Mouse (Mus musculus) neural tube, embryonic 14.5 days (tissue): ENCODE data around the gene Spag5. TPM values are rescaled to one million over a fixed set of nuclear protein-coding genes. Genes with fewer than 3 reads are reported as not detected.
A peak's percentile ranks its signal among the peaks of the same experiment; 100 is the strongest.

Source experiments
- ATAC-seq: fragments of 200-750 bp; cut with Nextera tagmentation; 2 replicates; pipeline ENCODE4 v1.8.0; 2017; ENCODE audit warnings: low read depth, mild to moderate bottlenecking, moderate TSS enrichment, moderate library complexity
- H3K27ac ChIP-seq: fragments of 300-500 bp; sonication (generic); 2 replicates; pipeline ENCODE4 v1.5.1; 2014; ENCODE audit warnings: low read depth, mild to moderate bottlenecking, control low read depth, low read length, moderate library complexity, mixed read lengths
- H3K27me3 ChIP-seq: fragments of 300-500 bp; sonication (generic); 2 replicates; pipeline ENCODE4 v1.6.1; 2014; ENCODE audit warnings: low read length; ENCODE audit not compliant: control insufficient read depth, insufficient read depth
- H3K36me3 ChIP-seq: fragments of 300-500 bp; sonication (generic); 2 replicates; pipeline ENCODE4 v1.6.1; 2014; ENCODE audit warnings: low read length, mixed read lengths; ENCODE audit not compliant: control insufficient read depth, insufficient read depth
- H3K4me1 ChIP-seq: fragments of 300-500 bp; sonication (generic); 2 replicates; pipeline ENCODE4 v1.6.1; 2014; ENCODE audit warnings: low read length; ENCODE audit not compliant: control insufficient read depth, insufficient read depth
- H3K4me2 ChIP-seq: fragments of 300-500 bp; sonication (generic); 2 replicates; pipeline ENCODE4 v1.6.1; 2014; ENCODE audit warnings: mild to moderate bottlenecking, low read depth, low read length, control low read depth
- H3K4me3 ChIP-seq: fragments of 300-500 bp; sonication (generic); 2 replicates; pipeline ENCODE4 v1.5.1; 2014; ENCODE audit warnings: low read depth, low read length, control low read depth, mixed read lengths
- H3K9ac ChIP-seq: fragments of 300-500 bp; sonication (generic); replicated peaks from 2 replicates; pipeline ENCODE4 v1.6.1; 2014; ENCODE audit warnings: low read depth, mild to moderate bottlenecking, control low read depth, low read length, mixed read lengths
- H3K9me3 ChIP-seq: fragments of 300-500 bp; sonication (generic); 2 replicates; pipeline ENCODE4 v1.6.1; 2016; ENCODE audit warnings: low read length; ENCODE audit not compliant: control insufficient read depth
- WGBS: fragments of 180-500 bp; shearing (Covaris S2); extraction: QIAGEN DNeasy Blood & Tissue Kit; methylation state at CpG from one replicate; pipeline ENCODE4 v1.1.7; 2014; 5-methylcytosine and 5-hydroxymethylcytosine counted together
- polyA plus RNA-seq: library from polyadenylated mRNA; unstranded; fragments of >200 nt; fragmentation: Nextera tagmentation; extraction: Ambion mirVana; gene quantifications from 2 replicates; pipeline ENCODE4 v1.2.1, GENCODE M21; 2014

Spag5 gene
- polyA plus RNA-seq, 1 experiment from 2014 or later, result 3.4 TPM

GRCm38 (mm10) chr11:78328512-78329056 lies 27.3 kb downstream of the Spag5 start:
- WGBS, result 1% methylated on average over 40 of the region's 41 CpGs
- peak overlapping the region; percentile 88 for H3K4me3 ChIP-seq

GRCm38 (mm10) chr11:78332676-78333075 lies 31.3 kb downstream of the Spag5 start:
- Histone ChIP-seq H3K27ac (no peak overlapping the region), H3K9me3 (no peaks in the 10 kb centered on the region), H3K36me3 (0 out of 2 replicates have a peak, but pooled peaks cover 11% of the 10 kb centered on the region), H3K4me3 (no peak overlapping the region), H3K9ac (no peak overlapping the region), H3K27me3 (no peaks in the 10 kb centered on the region), H3K4me2 (no peak overlapping the region), H3K4me1 (peaks cover 10% of the 10 kb centered on the region)
- no peak for ATAC-seq
- 97% methylated on average over 12 of the region's 12 CpGs for WGBS

More at GRCm38 (mm10) chr11:78328512-78329056, 27.3 kb downstream of the Spag5 start:
- H3K4me2 ChIP-seq, result peak overlapping the region; percentile 93
- no peaks in the 10 kb centered on the region for H3K27me3 ChIP-seq
- no peaks in the 10 kb centered on the region for H3K9me3 ChIP-seq
- ATAC-seq, result peak; percentile 75
- H3K36me3 ChIP-seq, result no peaks in the 10 kb centered on the region
- H3K4me1 ChIP-seq, result peaks cover 10% of the 10 kb centered on the region
- H3K27ac ChIP-seq, result no peak overlapping the region
- peak overlapping the region; percentile 77 for H3K9ac ChIP-seq

GRCm38 (mm10) chr11:78333992-78334391 lies 32.7 kb downstream of the Spag5 start:
- Histone ChIP-seq H3K9me3 (no peaks in the 10 kb centered on the region), H3K27me3 (no peaks in the 10 kb centered on the region), H3K36me3 (peaks cover 15% of the 10 kb centered on the region), H3K9ac (no peak overlapping the region), H3K4me2 (no peak overlapping the region), H3K27ac (no peak overlapping the region), H3K4me3 (no peak overlapping the region), H3K4me1 (peaks cover 7% of the 10 kb centered on the region)
- 94% methylated on average over 5 of the region's 5 CpGs for WGBS
- ATAC-seq, result no peak

- H3K27me3 ChIP-seq, result no peaks in the 10 kb centered on the region
- H3K9me3 ChIP-seq, result no peaks in the 10 kb centered on the region
- H3K4me3 ChIP-seq, result no peak overlapping the region
- 95% methylated on average over 8 of the region's 8 CpGs for WGBS
- peaks cover 27% of the 10 kb centered on the region for H3K36me3 ChIP-seq
- no peak for ATAC-seq
- H3K9ac ChIP-seq, result no peak overlapping the region
- H3K4me2 ChIP-seq, result no peak overlapping the region
- H3K4me1 ChIP-seq, result no peaks in the 10 kb centered on the region
- no peak overlapping the region for H3K27ac ChIP-seq
These were observed 35.7 kb downstream of the Spag5 start for GRCm38 (mm10) chr11:78337040-78337439.

GRCm38 (mm10) chr11:78341702-78342101 lies 40.4 kb downstream of the Spag5 start:
- no peak overlapping the region for H3K4me2 ChIP-seq
- 91% methylated on average over 12 of the region's 12 CpGs for whole genome bisulfite sequencing
- H3K9ac ChIP-seq, result no peak overlapping the region
- no peak overlapping the region for H3K27ac ChIP-seq
- no peaks in the 10 kb centered on the region for H3K27me3 ChIP-seq
- no peaks in the 10 kb centered on the region for H3K9me3 ChIP-seq
- peaks cover 22% of the 10 kb centered on the region for H3K36me3 ChIP-seq
- H3K4me3 ChIP-seq, result no peak overlapping the region
- no peak for ATAC-seq
- peaks cover 12% of the 10 kb centered on the region for H3K4me1 ChIP-seq

DNA sequence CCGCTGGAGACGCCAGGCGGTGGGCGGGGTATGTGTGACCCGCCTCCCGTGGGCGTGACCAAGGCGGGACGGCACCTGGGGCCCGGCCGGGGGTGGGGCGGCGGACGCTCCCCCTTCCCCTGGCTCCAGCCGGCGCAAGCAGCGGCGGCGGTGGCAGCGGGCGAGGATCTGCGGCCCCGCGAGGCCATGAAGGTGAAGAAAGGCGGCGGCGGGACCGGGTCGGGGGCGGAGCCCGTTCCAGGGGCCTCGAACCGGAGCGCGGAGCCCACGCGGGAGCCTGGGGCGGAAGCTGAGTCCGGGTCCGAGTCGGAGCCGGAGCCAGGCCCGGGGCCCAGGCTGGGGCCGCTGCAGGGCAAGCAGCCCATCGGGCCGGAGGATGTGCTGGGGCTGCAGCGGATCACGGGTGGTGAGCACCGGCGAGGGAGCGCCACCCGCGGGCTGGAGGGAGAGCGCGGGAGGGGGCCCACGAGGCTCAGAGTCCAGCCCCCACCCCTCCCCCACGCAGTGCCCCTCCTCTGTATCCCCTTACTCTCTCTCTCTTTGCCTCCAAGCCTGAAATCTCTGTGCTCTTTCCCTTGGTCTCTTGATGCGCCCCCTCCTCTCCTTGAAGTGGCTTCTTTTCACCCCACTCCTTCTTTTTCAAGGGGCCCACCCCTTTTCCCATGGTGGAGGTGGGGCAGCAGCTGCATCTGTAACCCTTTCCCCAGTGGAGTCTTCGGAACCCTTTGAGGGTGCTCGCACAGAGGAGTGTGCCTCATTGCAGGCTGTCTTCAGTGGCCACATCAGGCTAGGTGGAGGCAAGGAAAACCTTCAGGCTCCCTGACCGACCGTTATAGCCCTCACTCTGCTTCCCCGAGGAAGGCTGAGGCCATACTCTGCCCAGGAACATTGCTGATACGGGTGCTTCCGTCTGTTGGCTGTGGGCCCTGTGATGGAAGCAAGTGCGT lies 42.3 kb downstream of the Spag5 start, which contains the start of gene Unc119:
Gene Unc119 (plus strand): TSS at position 102 of the 947 bp plus-strand sequence.
- WGBS, result 1% methylated on average over 53 of the region's 66 CpGs
- peak; percentile 79 for ATAC-seq
- H3K27me3 ChIP-seq, result no peaks in the 10 kb centered on the region

DNA sequence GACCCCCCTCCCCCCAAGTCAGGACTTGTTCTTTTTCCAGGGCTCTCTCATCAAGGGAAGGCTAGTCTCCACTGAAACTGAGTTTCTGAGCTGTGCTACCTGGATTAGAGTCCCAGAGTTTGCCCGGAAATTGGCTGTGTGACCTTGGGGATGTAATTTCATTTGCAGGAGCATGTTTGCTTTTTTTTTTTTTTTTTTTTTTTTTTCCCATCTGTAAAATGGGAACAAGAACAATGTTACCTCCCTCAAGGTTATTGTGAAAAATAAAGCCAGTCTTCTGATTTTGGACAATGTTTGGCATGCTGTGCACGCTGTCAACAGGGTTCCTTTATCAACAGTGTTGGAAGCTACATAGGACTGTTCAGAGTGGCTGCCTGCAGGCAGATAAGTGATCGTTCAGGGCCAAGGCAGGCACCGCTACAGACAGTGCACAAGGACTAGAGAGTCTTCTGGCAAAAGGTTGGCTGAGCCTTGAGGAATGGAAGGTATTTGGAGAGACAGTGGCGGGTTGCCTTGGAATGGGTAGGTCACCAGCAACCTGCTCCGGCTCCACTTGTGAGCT lies 43.1 kb downstream of the Spag5 start:
- Histone ChIP-seq H3K4me3 (peak overlapping the region; percentile 84), H3K9me3 (no peaks in the 10 kb centered on the region), H3K27ac (peak overlapping the region; percentile 84; the same call in 1 of the 2 replicates), H3K27me3 (no peaks in the 10 kb centered on the region), H3K36me3 (peaks cover 15% of the 10 kb centered on the region; the same call in 1 of the 2 replicates), H3K4me1 (peaks cover 12% of the 10 kb centered on the region), H3K4me2 (peak overlapping the region; percentile 70), H3K9ac (peak overlapping the region; percentile 94)
- WGBS, result 89% methylated on average over 6 of the region's 6 CpGs
- no peak for ATAC-seq

More for the DNA sequence above, 42.3 kb downstream of the Spag5 start, which contains the start of gene Unc119:
- Histone ChIP-seq H3K27ac (peak within 1 kb of the TSS; percentile 84), H3K4me3 (peak within 1 kb of the TSS; percentile 84), H3K4me1 (peaks cover 12% of the 10 kb centered on the region), H3K4me2 (peak within 1 kb of the TSS; percentile 70), H3K9me3 (no peaks in the 10 kb centered on the region), H3K9ac (peak within 1 kb of the TSS; percentile 94), H3K36me3 (peaks cover 22% of the 10 kb centered on the region)

- H3K9ac ChIP-seq, result no peak overlapping the region; the same call in 1 of the 2 replicates
- ATAC-seq, result no peak
These were observed 43.8 kb downstream of the Spag5 start for GRCm38 (mm10) chr11:78344890-78345715.

More at GRCm38 (mm10) chr11:78344890-78345715, 43.8 kb downstream of the Spag5 start:
- Histone ChIP-seq H3K9me3 (no peaks in the 10 kb centered on the region), H3K4me1 (peaks cover 12% of the 10 kb centered on the region), H3K4me3 (no peak overlapping the region), H3K36me3 (peaks cover 8% of the 10 kb centered on the region; the same call in 1 of the 2 replicates), H3K27ac (no peak overlapping the region), H3K27me3 (no peaks in the 10 kb centered on the region), H3K4me2 (peak overlapping the region; percentile 70; the same call in 1 of the 2 replicates)
- WGBS, result 66% methylated on average over 8 of the region's 8 CpGs
